Mouse (Mus musculus) layer of hippocampus, adult 2 months (tissue): Measurements from ENCODE around the gene Micu1. TPM values are rescaled to one million over a fixed set of nuclear protein-coding genes. Genes with fewer than 3 reads are reported as not detected.

Source experiments
- DNase-seq, 2 experiments: peaks; one replicate each; pipeline ENCODE4 v3.0.0; 2022; ENCODE audit warnings: low spot score in 2 of 2
- H3K27ac ChIP-seq: fragments of 200-600 bp; 2 replicates; pipeline ENCODE4 v1.8.1; 2022
- H3K4me3 ChIP-seq: fragments of 200-600 bp; 2 replicates; pipeline ENCODE4 v1.8.1; 2022; ENCODE audit warnings: mild to moderate bottlenecking
- CTCF ChIP-seq: fragments of 200-600 bp; conservative IDR thresholded peaks from 2 replicates; pipeline ENCODE4 v1.8.1; 2022; ENCODE audit warnings: antibody characterized with exemption, mild to moderate bottlenecking, moderate library complexity
- total RNA-seq, 2 experiments: library from RNA; stranded (reverse); gene quantifications; 2 replicates each; pipeline ENCODE4 v1.2.3; 2021

The Micu1 gene
- total RNA-seq, 2 experiments from 2014 or later = 97.4 to 98.9 TPM

DNA sequence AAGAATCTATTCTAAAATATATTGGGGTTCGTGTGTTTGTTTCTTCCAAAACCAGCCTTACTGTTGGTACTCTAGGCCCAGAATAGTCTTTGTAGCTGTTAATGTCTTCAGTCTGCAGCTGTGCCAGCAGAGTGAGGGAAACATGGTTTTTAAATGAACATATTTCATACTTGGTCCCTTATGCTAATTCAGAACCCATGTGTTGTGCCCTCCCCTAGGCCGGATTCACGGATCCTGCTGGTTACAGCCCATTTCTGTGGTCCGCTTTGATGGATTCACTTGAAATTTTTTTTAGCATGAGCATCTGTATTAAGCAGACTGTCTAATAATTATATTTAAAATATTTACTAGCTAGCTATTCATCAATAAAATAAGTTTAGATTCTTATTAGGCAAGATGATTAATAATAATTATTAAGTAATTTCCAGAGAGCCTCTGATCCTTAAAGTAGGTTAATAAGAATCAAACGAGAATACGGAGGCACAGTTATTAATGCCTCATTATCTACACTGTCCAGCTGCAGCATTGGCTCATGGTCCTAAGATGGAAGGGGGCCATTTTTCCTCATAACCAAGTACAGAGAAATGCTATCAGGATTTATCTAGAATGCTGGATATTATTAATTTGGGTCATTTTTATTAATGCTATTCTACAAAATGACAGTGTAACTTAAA, 69.2 kb downstream of the Micu1 start:
- Histone ChIP-seq H3K27ac (peak overlapping the region; percentile 82; the same call in 1 of the 2 replicates), H3K4me3 (no peak overlapping the region)
- DNase-seq = no peak
- TF ChIP-seq CTCF = no peak

- no peak for DNase-seq
- TF ChIP-seq CTCF = no peak
- Histone ChIP-seq H3K27ac (peak overlapping the region; percentile 82; the same call in 1 of the 2 replicates), H3K4me3 (no peak overlapping the region)
Measured at GRCm38 (mm10) chr10:59772049-59772397, 69.7 kb downstream of the Micu1 start.

DNA sequence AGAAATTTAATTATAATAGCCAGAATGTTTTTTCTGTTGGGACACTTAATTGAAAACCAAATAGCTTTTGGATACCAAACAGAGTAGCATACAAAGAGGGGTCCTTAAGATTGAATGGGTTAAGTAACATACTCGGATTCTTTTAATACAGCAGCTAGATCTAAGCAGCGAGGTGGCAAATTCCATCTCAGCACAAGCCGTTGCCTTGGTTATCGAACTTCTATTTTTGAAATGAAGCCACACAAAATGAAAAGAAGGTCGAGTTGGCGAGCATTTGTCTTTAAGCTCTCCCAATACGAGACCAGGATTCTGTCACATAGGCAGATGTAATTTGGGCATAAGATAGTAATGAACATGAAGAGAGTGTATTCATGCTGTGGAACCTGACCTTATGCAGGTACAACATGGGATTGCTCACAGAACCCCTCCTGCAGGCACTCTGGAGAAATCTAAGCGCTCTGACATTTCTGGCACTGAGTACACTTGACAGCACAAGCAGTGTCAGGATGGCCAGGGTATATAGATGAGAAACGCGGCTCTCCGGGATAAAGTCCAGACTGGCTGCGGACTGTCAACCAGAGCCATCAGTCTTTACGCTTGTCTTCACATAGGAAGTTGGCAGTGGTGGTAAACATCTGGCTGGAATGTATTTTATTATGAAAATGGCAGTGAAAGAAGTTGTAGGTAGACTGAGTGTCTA, 71.3 kb downstream of the Micu1 start:
- DNase-seq = peak in 1 of 2 experiments; percentile 37
- no peak for TF ChIP-seq CTCF
- no peak overlapping the region; the same call in 1 of the 2 replicates for H3K4me3 ChIP-seq
- peak overlapping the region; percentile 82 for H3K27ac ChIP-seq

DNA sequence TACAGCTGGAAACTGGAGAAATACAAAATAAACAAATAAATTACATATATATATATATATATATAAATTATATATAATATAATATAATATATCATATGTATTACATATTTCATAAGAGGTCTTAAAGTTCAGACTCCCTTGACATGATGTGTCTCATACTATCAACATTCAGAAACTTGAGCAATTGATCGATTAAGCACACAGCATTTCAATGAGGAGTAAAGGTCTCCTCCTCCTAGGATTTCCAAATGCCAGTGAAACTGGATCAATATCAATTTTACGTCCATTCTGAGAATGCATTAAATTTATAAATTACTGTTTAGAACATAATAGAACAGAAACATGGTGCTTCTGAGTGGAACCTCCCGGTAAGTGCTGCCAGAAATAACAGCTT, 71.9 kb downstream of the Micu1 start:
- no peak overlapping the region for H3K4me3 ChIP-seq
- DNase-seq = no peak
- peak overlapping the region; percentile 82 for H3K27ac ChIP-seq
- no peak for TF ChIP-seq CTCF

GRCm38 (mm10) chr10:59777246-59777645, 75.0 kb downstream of the Micu1 start:
- no peak overlapping the region for H3K27ac ChIP-seq
- DNase-seq = no peak
- H3K4me3 ChIP-seq = no peak overlapping the region
- TF ChIP-seq CTCF = no peak

DNA sequence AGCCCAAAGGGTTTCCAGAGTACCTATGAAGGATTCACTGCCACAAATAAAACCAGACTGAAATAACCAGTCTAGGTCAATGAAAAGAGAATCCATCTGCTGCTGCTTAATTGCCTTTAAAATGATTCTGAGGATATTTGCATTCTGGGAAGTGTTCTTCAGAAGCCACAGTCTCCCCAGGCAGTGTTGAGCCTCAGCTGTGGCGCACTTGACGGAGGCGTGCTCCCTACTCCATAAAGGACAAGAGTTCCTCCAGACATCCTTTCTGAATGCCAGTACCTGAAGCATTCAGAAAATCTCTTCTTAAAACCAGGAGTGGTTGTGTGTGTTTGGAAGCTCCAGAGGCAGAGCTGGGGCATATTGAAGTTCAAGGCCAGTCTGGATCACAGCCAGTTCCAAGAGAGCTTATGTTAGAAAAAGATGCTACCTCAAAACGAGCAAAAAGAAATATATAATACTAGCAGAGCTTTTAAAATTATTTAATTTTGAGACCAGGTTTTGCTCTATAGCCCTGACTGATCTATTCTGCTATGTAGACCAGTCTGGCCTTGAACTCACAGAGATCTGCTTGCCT, 75.9 kb downstream of the Micu1 start:
- no peak for DNase-seq
- Histone ChIP-seq H3K27ac (no peak overlapping the region), H3K4me3 (no peak overlapping the region)
- TF ChIP-seq CTCF = no peak

DNA sequence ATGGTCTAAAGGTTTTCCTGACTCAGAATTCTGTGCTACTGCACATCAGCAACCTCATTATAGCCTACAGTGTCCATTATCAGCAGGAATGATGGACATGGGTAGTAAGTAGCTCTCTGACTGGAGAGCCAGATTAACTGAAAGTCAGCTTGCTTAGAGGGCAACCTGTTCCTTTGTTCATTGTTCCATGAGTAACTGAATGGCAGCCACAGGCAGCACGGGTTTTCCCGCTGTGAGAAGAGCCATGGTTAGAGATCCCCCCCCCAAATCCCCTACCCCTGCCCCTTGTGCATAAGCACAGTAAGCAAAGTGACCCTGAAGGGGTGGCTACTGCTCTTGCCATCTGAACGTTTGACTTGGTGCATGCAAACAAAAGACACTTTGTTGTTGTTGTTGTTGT, 78.4 kb downstream of the Micu1 start:
- no peak for DNase-seq
- no peak overlapping the region for H3K27ac ChIP-seq
- H3K4me3 ChIP-seq = no peak overlapping the region
- TF ChIP-seq CTCF = no peak

DNA sequence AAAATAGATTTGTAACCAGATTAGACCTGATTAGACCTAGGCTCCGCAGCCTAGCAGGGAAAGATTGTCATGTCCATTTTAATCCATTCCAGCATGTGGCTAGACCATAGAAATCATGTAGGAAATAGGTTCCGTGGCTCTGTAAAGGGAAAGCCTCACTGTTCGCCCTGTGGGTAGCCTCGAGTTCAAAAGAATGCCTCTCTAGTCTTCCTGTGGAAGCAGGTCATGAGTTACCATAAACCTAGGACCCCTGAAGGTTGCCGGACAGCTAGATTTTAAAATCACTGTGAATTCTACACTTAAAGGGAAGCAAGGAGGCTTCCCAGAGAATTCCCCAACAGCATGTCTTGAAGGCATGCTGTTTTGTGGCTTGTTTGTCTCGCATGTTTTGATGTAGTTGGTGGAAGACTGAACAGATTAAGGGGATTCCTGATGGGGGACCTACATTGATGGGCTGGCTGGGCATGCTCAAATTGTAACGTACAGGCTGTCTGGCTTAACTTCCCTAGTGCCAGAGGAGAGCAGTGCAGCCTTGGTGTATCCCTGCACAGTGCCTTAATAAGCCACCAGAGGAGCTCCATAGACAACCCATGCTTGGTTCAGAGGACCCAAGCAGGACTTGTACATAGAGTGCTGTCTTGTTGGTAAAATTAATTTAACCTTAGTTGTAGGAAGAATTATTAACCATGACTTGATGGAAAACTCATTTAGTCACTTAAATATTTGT, 79.1 kb downstream of the Micu1 start:
- no peak for DNase-seq
- peak; percentile 47 for TF ChIP-seq CTCF
- Histone ChIP-seq H3K4me3 (no peak overlapping the region), H3K27ac (no peak overlapping the region)

DNA sequence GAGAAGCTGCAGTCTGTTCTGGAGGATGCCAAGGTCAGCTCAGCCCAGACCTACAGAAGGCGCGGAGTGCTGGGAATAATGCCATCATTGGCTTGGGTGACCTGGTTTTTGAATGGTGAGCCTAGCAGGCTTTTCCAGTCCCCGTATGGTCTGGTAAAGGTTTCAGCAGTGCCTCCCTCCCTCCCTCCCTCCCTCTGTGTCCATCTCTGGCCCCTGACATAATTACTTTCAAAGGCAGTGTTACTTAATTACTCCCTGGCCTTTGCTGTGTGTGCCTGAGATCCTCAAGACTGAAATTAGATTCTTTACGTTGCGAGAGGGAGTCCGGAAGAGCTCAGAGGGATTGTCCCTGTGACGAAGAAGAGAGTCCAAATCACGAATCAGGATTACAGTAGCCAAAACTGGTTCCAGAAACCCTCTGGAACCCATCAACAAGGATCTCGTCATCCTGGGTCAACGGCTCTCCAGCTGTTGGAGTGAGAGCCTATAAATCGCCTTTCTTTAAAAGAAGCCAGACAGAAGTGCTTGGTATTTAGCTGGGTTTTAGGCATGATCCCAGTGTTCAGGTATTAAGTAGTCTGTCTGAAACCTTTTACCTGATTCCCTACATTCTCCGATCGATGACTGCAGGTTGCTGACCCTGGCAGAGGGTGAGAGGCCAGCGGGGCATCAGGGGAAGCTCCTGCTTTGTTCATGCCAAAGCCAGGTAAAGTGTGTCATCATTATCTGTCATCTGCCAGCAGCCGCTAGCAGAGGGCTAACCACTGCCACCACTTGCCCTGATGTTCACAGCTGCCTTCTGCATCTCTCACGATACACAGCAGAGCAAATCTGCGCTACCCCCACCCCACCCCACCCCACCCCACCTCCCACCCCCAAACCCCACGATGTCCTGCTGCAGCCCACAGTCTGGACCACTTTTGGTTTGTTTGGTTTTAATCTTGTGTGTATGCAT, 82.7 kb downstream of the Micu1 start:
- Histone ChIP-seq H3K4me3 (no peak overlapping the region), H3K27ac (no peak overlapping the region)
- no peak for DNase-seq
- TF ChIP-seq CTCF = no peak

DNA sequence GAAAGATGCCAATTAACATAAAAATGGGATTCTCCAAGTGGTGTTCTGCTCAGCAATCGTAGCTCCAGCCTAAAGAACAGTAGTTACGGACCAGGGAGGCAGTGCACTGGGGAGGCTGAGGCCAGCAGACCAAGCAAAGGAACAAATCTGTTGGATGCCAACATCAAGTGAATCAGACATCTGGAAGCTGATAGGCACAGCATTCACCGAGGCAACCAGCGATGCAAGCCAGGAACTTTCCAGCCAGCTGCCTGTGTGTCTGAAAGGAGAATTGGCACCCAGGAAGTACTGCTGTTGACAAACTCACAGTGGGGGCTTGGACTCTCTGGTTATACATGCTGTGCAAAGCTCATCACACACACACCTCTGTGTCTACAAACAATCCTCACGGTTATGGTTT, 84.0 kb downstream of the Micu1 start:
- TF ChIP-seq CTCF = no peak
- H3K27ac ChIP-seq = peak overlapping the region; percentile 68
- peak; percentile 44 to 59 for DNase-seq
- no peak overlapping the region for H3K4me3 ChIP-seq

- no peak for DNase-seq
- no peak overlapping the region for H3K4me3 ChIP-seq
- TF ChIP-seq CTCF = peak; percentile 47
- 0 out of 2 replicates have a peak overlapping the region, but pooled peaks have one; percentile 68 for H3K27ac ChIP-seq
Measured at GRCm38 (mm10) chr10:59787140-59787800, 85.0 kb downstream of the Micu1 start.

GRCm38 (mm10) chr10:59787870-59788269, 85.6 kb downstream of the Micu1 start:
- TF ChIP-seq CTCF = no peak
- DNase-seq = no peak
- no peak overlapping the region for H3K27ac ChIP-seq
- H3K4me3 ChIP-seq = no peak overlapping the region
